8 mouse cellular contexts compared by ENCODE assay signal in genomic region chr4:136424120-136424999, GRCm38 (mm10). TPM values are rescaled to one million over a fixed set of nuclear protein-coding genes. Genes with fewer than 3 reads are reported as not detected.
DNase-seq lines count a peak whose midpoint lies in the region; ATAC-seq lines count a peak whose summit lies in the region.

No protein-coding gene starts in this region.

- peaks cover 12% of the 10 kb centered on the region for H3K4me1 ChIP-seq in intestine, embryonic 15.5 days (replicated peaks)
- peaks cover 12% of the 10 kb centered on the region for H3K4me1 ChIP-seq in neural tube, embryonic 12.5 days

- 1% methylated on average over 66 of the region's 70 CpGs for WGBS in intestine, embryonic 15.5 days
- WGBS in neural tube, embryonic 12.5 days, result 2% methylated on average over 68 of the region's 70 CpGs

- H3K9me3 ChIP-seq in intestine, embryonic 15.5 days, result no peaks in the 10 kb centered on the region
- H3K9me3 ChIP-seq in neural tube, embryonic 12.5 days, result no peaks in the 10 kb centered on the region

- ATAC-seq in intestine, embryonic 15.5 days, result peak; percentile 71
- peak; percentile 48; the same call in 1 of the 2 replicates for ATAC-seq in neural tube, embryonic 12.5 days (ENCODE audit: low FRiP score, low read depth)
- ATAC-seq in inflammation-experienced regulatory T-cells, adult 6 months, result no peak

- H3K9ac ChIP-seq in intestine, embryonic 15.5 days, result peak overlapping the region; percentile 45
- peak overlapping the region; percentile 60 for H3K9ac ChIP-seq in neural tube, embryonic 12.5 days

- peak; percentile 54 for DNase-seq in embryo, embryonic 11 days
- DNase-seq in embryo, embryonic 9.5 days (ENCODE audit: extremely low spot score), result no peak
- peak; percentile 7 to 10 for DNase-seq in thymus, postnatal 36 days
- no peak for DNase-seq in thymus, postnatal 10 days (ENCODE audit: low spot score in 2 of 2)
- no peak for DNase-seq in spleen, postnatal 14 days (ENCODE audit: low spot score in 2 of 2)

- peak overlapping the region; percentile 99 for H3K4me2 ChIP-seq in intestine, embryonic 15.5 days (replicated peaks)
- peak overlapping the region; percentile 89 for H3K4me2 ChIP-seq in neural tube, embryonic 12.5 days (replicated peaks)

- H3K4me3 ChIP-seq in intestine, embryonic 15.5 days (replicated peaks), result peak overlapping the region; percentile 54
- H3K4me3 ChIP-seq in neural tube, embryonic 12.5 days, result peak overlapping the region; percentile 45

- no peaks in the 10 kb centered on the region for H3K36me3 ChIP-seq in intestine, embryonic 15.5 days
- H3K36me3 ChIP-seq in neural tube, embryonic 12.5 days, result no peaks in the 10 kb centered on the region

- peaks cover 28% of the 10 kb centered on the region for H3K27me3 ChIP-seq in intestine, embryonic 15.5 days (replicated peaks)
- peaks cover 39% of the 10 kb centered on the region for H3K27me3 ChIP-seq in neural tube, embryonic 12.5 days (replicated peaks)

- H3K27ac ChIP-seq in intestine, embryonic 15.5 days, result no peak overlapping the region
- H3K27ac ChIP-seq in neural tube, embryonic 12.5 days, result no peak overlapping the region

RNA-seq across cellular contexts. Expression of gene Htr1d, which starts 1.0 kb away (rescaled TPM):
- 0.11 and 0.28 TPM in 2 replicates for polyA plus RNA-seq in intestine, embryonic 15.5 days (2015; fragmentation: Nextera tagmentation; extraction: Ambion mirVana)
- polyA plus RNA-seq in neural tube, embryonic 12.5 days (2016; fragmentation: Nextera tagmentation; extraction: Ambion mirVana), result 0.31 and 0.58 TPM in 2 replicates
- polyA plus RNA-seq in inflammation-experienced regulatory T-cells, adult 6 months (2017; shearing (Covaris generic)), result not detected

RNA-seq across cellular contexts. Expression of gene 6030445D17Rik, which starts 37.7 kb away (rescaled TPM):
- 0.43 and 0.50 TPM in 2 replicates for polyA plus RNA-seq in intestine, embryonic 15.5 days (2015; fragmentation: Nextera tagmentation; extraction: Ambion mirVana)
- polyA plus RNA-seq in neural tube, embryonic 12.5 days (2016; fragmentation: Nextera tagmentation; extraction: Ambion mirVana), result 0.32 TPM in 1 of 2 replicates, not detected in the other
- under 1 TPM in 1 of 3 experiments, not detected in 2; 0.19 TPM for polyA plus RNA-seq in inflammation-experienced regulatory T-cells, adult 6 months (2017; shearing (Covaris generic))

RNA-seq across cellular contexts. Expression of gene Luzp1, which starts 45.2 kb away (rescaled TPM):
- 114 and 115 TPM in 2 replicates for polyA plus RNA-seq in intestine, embryonic 15.5 days (2015; fragmentation: Nextera tagmentation; extraction: Ambion mirVana)
- 82.1 and 90.8 TPM in 2 replicates for polyA plus RNA-seq in neural tube, embryonic 12.5 days (2016; fragmentation: Nextera tagmentation; extraction: Ambion mirVana)
- 10 to 100 TPM in 1 of 3 experiments, 1 to 10 TPM in 2; 4.9 to 10.9 (median 5.6) TPM for polyA plus RNA-seq in inflammation-experienced regulatory T-cells, adult 6 months (2017; shearing (Covaris generic))

Comparison
In these comparisons a context has a peak if more than half of its experiments do, and no peak if none do; other contexts are left out.
1. DNase-seq: peak in embryo, embryonic 11 days (single experiment) and thymus, postnatal 36 days (2 of 2); none in embryo, embryonic 9.5 days (single experiment), thymus, postnatal 10 days (0 of 2) and spleen, postnatal 14 days (0 of 2).